Mouse (Mus musculus) forebrain, embryonic 15.5 days (tissue): ENCODE results near the gene Coro7. TPM values are rescaled to one million over a fixed set of nuclear protein-coding genes. Genes with fewer than 3 reads are reported as not detected.
A peak's percentile ranks its signal among the peaks of the same experiment; 100 is the strongest.
"Not testable (repeated sequence)": the region's sequence is repeated elsewhere in the genome, so short reads cannot be mapped to it uniquely, and the experiment has no call there.

ENCODE experiments used
- ATAC-seq: fragments of 200-750 bp; cut with Nextera tagmentation; replicated peaks from 2 replicates; pipeline ENCODE4 v1.8.0; 2017; ENCODE audit warnings: mild to moderate bottlenecking, moderate TSS enrichment, moderate library complexity
- H3K27ac ChIP-seq: fragments of 300-500 bp; sonication (generic); replicated peaks from 2 replicates; pipeline ENCODE4 v1.5.1; 2015; ENCODE audit warnings: mild to moderate bottlenecking, inconsistent platforms
- H3K27me3 ChIP-seq: fragments of 300-500 bp; sonication (generic); 2 replicates; pipeline ENCODE4 v1.6.1; 2015; ENCODE audit warnings: inconsistent platforms
- H3K36me3 ChIP-seq: fragments of 300-500 bp; sonication (generic); 2 replicates; pipeline ENCODE4 v1.6.1; 2015; ENCODE audit warnings: mild to moderate bottlenecking, inconsistent platforms
- H3K4me1 ChIP-seq: fragments of 300-500 bp; sonication (generic); 2 replicates; pipeline ENCODE4 v1.6.1; 2015; ENCODE audit warnings: inconsistent platforms
- H3K4me2 ChIP-seq: fragments of 300-500 bp; sonication (generic); replicated peaks from 2 replicates; pipeline ENCODE4 v1.6.1; 2015; ENCODE audit warnings: mild to moderate bottlenecking, inconsistent platforms
- H3K4me3 ChIP-seq: fragments of 300-500 bp; sonication (generic); 2 replicates; pipeline ENCODE4 v1.5.1; 2015; ENCODE audit warnings: mild to moderate bottlenecking, inconsistent platforms
- H3K9ac ChIP-seq: fragments of 300-500 bp; sonication (generic); replicated peaks from 2 replicates; pipeline ENCODE4 v1.6.1; 2015; ENCODE audit warnings: mild to moderate bottlenecking, inconsistent platforms
- H3K9me3 ChIP-seq: fragments of 300-500 bp; sonication (generic); 2 replicates; pipeline ENCODE4 v1.6.1; 2016; ENCODE audit warnings: inconsistent platforms
- WGBS: fragments of 180-500 bp; shearing (Covaris S2); methylation state at CpG from one replicate; pipeline ENCODE4 v1.1.7; 2015; ENCODE audit warnings: mixed read lengths; 5-methylcytosine and 5-hydroxymethylcytosine counted together
- polyA plus RNA-seq: library from polyadenylated mRNA; unstranded; fragments of >200 nt; fragmentation: Nextera tagmentation; extraction: Ambion mirVana; gene quantifications from 2 replicates; pipeline ENCODE4 v1.2.1, GENCODE M21; 2015

Gene Coro7
- polyA plus RNA-seq, 1 experiment from 2014 or later: 25.0 TPM

GRCm38 (mm10) chr16:4585642-4586530 lies 93.7 kb downstream of the Coro7 start:
- 12% methylated on average over 14 of the region's 14 CpGs for WGBS

GRCm38 (mm10) chr16:4584438-4584837 lies 95.1 kb downstream of the Coro7 start:
- H3K9me3 ChIP-seq: no peaks in the 10 kb centered on the region
- no peak for ATAC-seq
- H3K4me1 ChIP-seq: peaks cover 15% of the 10 kb centered on the region
- H3K4me3 ChIP-seq: no peak overlapping the region
- no peaks in the 10 kb centered on the region for H3K27me3 ChIP-seq
- no peak overlapping the region for H3K9ac ChIP-seq
- H3K4me2 ChIP-seq: no peak overlapping the region
- 71% methylated on average over 5 of the region's 5 CpGs for WGBS
- no peak overlapping the region for H3K27ac ChIP-seq
- no peaks in the 10 kb centered on the region for H3K36me3 ChIP-seq

More at GRCm38 (mm10) chr16:4585642-4586530, 93.7 kb downstream of the Coro7 start:
- Histone ChIP-seq H3K9ac (peak overlapping the region; percentile 58), H3K27ac (peak overlapping the region; percentile 79), H3K4me1 (peaks cover 15% of the 10 kb centered on the region), H3K36me3 (no peaks in the 10 kb centered on the region), H3K4me3 (peak overlapping the region; percentile 56), H3K4me2 (peak overlapping the region; percentile 54), H3K9me3 (no peaks in the 10 kb centered on the region), H3K27me3 (no peaks in the 10 kb centered on the region)
- ATAC-seq: peak; percentile 56

- Histone ChIP-seq H3K4me3 (no peak overlapping the region), H3K27me3 (no peaks in the 10 kb centered on the region), H3K36me3 (no peaks in the 10 kb centered on the region), H3K4me1 (peaks cover 15% of the 10 kb centered on the region), H3K9me3 (no peaks in the 10 kb centered on the region), H3K9ac (no peak overlapping the region), H3K27ac (no peak overlapping the region), H3K4me2 (no peak overlapping the region)
- no peak for ATAC-seq
- WGBS: 73% methylated on average over 3 of the region's 3 CpGs
These were observed 95.8 kb downstream of the Coro7 start for GRCm38 (mm10) chr16:4583807-4584206.

DNA sequence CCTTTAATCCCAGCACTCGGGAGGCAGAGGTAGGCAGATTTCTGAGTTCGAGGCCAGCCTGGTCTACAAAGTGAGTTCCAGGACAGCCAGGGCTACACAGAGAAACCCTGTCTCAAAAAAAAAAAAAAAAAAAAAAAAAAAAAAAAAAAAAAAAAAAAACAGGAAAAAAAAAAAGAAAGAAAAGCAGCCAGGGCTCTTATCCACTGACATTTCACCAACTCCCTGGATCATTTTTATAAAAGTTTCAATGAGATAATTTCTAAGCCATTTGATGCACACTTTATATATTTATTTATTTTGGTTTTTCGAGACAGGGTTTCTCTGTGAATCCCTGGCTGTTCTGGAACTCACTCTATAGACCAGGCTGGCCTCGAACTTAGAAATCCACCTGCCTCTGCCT lies 98.4 kb downstream of the Coro7 start:
- 87% methylated on average over 4 of the region's 4 CpGs for WGBS
- not testable (repeated sequence) for H3K4me3 ChIP-seq, H3K9me3 ChIP-seq, H3K9ac ChIP-seq, ATAC-seq, H3K36me3 ChIP-seq, H3K4me1 ChIP-seq, H3K27ac ChIP-seq, H3K4me2 ChIP-seq, H3K27me3 ChIP-seq

- H3K4me1 ChIP-seq: no peaks in the 10 kb centered on the region
- H3K27ac ChIP-seq: no peak overlapping the region
- H3K27me3 ChIP-seq: no peaks in the 10 kb centered on the region
- no peak overlapping the region for H3K9ac ChIP-seq
- no peaks in the 10 kb centered on the region for H3K36me3 ChIP-seq
- no peaks in the 10 kb centered on the region for H3K9me3 ChIP-seq
- no peak overlapping the region for H3K4me2 ChIP-seq
- ATAC-seq: no peak
- no peak overlapping the region for H3K4me3 ChIP-seq
- WGBS: 87% methylated on average over 7 of the region's 7 CpGs
These were observed 100.9 kb downstream of the Coro7 start for GRCm38 (mm10) chr16:4578630-4579029.

DNA sequence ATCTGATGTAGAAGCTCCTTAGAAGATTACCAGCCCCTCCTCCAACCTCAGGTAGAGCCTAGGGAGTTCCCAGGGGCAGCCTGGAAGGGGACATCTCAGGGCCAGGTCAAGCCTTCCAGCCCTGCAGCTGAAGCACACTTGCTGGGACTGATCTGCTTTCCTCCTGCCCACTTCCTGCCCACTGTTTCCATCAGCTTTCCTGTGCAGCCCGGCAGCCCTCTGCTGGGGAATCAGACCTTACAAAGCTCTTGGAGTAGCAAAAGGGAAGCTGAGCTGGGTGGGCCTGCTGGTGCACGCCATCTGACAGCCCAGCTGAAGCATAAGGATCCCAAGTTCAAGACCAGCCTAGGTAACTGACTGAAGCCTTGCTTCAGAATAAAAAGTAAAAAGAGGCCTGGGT lies 102.7 kb downstream of the Coro7 start:
- no peaks in the 10 kb centered on the region for H3K4me1 ChIP-seq
- no peak overlapping the region for H3K4me2 ChIP-seq
- no peaks in the 10 kb centered on the region for H3K27me3 ChIP-seq
- no peak overlapping the region for H3K9ac ChIP-seq
- 63% methylated on average over 2 of the region's 2 CpGs for WGBS
- no peaks in the 10 kb centered on the region for H3K36me3 ChIP-seq
- ATAC-seq: no peak
- H3K9me3 ChIP-seq: no peaks in the 10 kb centered on the region
- no peak overlapping the region for H3K4me3 ChIP-seq
- no peak overlapping the region for H3K27ac ChIP-seq

Other genes with a start within 250 kb of the Coro7 start
- gene Srl, start 138.0 kb downstream of the Coro7 start, polyA plus RNA-seq: 40.1 and 40.2 TPM in 2 replicates
- gene Tfap4, start 119.9 kb downstream of the Coro7 start, polyA plus RNA-seq: 14.3 and 15.2 TPM in 2 replicates
- 11.0 and 14.6 TPM in 2 replicates for gene Glis2, start 85.1 kb downstream of the Coro7 start, polyA plus RNA-seq
- gene Pam16, start 54.8 kb downstream of the Coro7 start, polyA plus RNA-seq: 162 and 171 TPM in 2 replicates
- gene Vasn, start 39.8 kb downstream of the Coro7 start, polyA plus RNA-seq: 3.0 and 3.6 TPM in 2 replicates
- 55.8 and 58.0 TPM in 2 replicates for gene Dnaja3, start 39.8 kb downstream of the Coro7 start, polyA plus RNA-seq
- 103 and 115 TPM in 2 replicates for gene Nmral1, start 39.6 kb upstream of the Coro7 start, polyA plus RNA-seq
- gene Hmox2, start 46.6 kb upstream of the Coro7 start, polyA plus RNA-seq: 85.3 and 88.3 TPM in 2 replicates
- gene Cdip1, start 110.5 kb upstream of the Coro7 start, polyA plus RNA-seq: 101 and 104 TPM in 2 replicates
- 0.56 and 0.75 TPM in 2 replicates for gene 4930562C15Rik, start 155.6 kb upstream of the Coro7 start, polyA plus RNA-seq
- 45.1 and 47.6 TPM in 2 replicates for gene Ubald1, start 200.5 kb upstream of the Coro7 start, polyA plus RNA-seq
- 95.8 and 102 TPM in 2 replicates for gene Mgrn1, start 206.5 kb upstream of the Coro7 start, polyA plus RNA-seq